Mouse (Mus musculus) bone marrow, adult 2 months (tissue): ENCODE data around the gene Ppm1n.

Source experiments
- CTCF ChIP-seq: fragments of 200-500 bp; IDR thresholded peaks from 2 replicates; pipeline ENCODE4 v1.5.1; 2011; ENCODE audit warnings: low read length, control low read depth; ENCODE audit not compliant: control insufficient read depth, insufficient read depth
- POLR2A ChIP-seq: fragments of 200-500 bp; IDR thresholded peaks from 2 replicates; pipeline ENCODE4 v1.6.1; 2011; ENCODE audit warnings: low read depth, mild to moderate bottlenecking, control low read depth, low read length, borderline replicate concordance; ENCODE audit not compliant: control insufficient read depth

GRCm38 (mm10) chr7:19324221-19324620 is 44.4 kb upstream of the Ppm1n start:
- TF ChIP-seq CTCF: no peak
- TF ChIP-seq POLR2A: no peak
